Mouse (Mus musculus): ENCODE results near the gene Syn3.
A peak's percentile ranks its signal among the peaks of the same experiment; 100 is the strongest.

The Syn3 gene

GRCm38 (mm10) chr10:86273410-86274191 is 225.1 kb downstream of the Syn3 start:
- peak; percentile 79 for DNase-seq

GRCm38 (mm10) chr10:86272826-86273225 is 225.9 kb downstream of the Syn3 start:
- DNase-seq: no peak

GRCm38 (mm10) chr10:86270254-86270653 is 228.4 kb downstream of the Syn3 start:
- no peak for DNase-seq

- peak; percentile 32 for DNase-seq
These were observed 234.1 kb downstream of the Syn3 start for GRCm38 (mm10) chr10:86264618-86265017.

GRCm38 (mm10) chr10:86261725-86262124 is 237.0 kb downstream of the Syn3 start:
- no peak for DNase-seq

- peak; percentile 58 for DNase-seq
These were observed 239.7 kb downstream of the Syn3 start for GRCm38 (mm10) chr10:86258992-86259391.

GRCm38 (mm10) chr10:86258046-86258445 is 240.7 kb downstream of the Syn3 start:
- DNase-seq: no peak

GRCm38 (mm10) chr10:86257045-86257444 is 241.7 kb downstream of the Syn3 start:
- DNase-seq: no peak

GRCm38 (mm10) chr10:86256221-86256620 is 242.5 kb downstream of the Syn3 start:
- no peak for DNase-seq

GRCm38 (mm10) chr10:86250149-86250922 is 248.4 kb downstream of the Syn3 start:
- DNase-seq: peak; percentile 34

GRCm38 (mm10) chr10:86249283-86249682 is 249.4 kb downstream of the Syn3 start:
- no peak for DNase-seq

- no peak for DNase-seq
These were observed 249.9 kb downstream of the Syn3 start for GRCm38 (mm10) chr10:86248807-86249206.

- DNase-seq: no peak
These were observed 250.5 kb downstream of the Syn3 start for GRCm38 (mm10) chr10:86248131-86248740.

GRCm38 (mm10) chr10:86245396-86245795 is 253.3 kb downstream of the Syn3 start:
- no peak for DNase-seq

GRCm38 (mm10) chr10:86243525-86243924 is 255.2 kb downstream of the Syn3 start:
- no peak for DNase-seq

GRCm38 (mm10) chr10:86242721-86243120 is 256.0 kb downstream of the Syn3 start:
- no peak for DNase-seq

GRCm38 (mm10) chr10:86230006-86230405 is 268.7 kb downstream of the Syn3 start:
- peak; percentile 18 for DNase-seq

GRCm38 (mm10) chr10:86225480-86225879 is 273.2 kb downstream of the Syn3 start:
- no peak for DNase-seq

- no peak for DNase-seq
These were observed 279.7 kb downstream of the Syn3 start for GRCm38 (mm10) chr10:86218984-86219383.

- no peak for DNase-seq
These were observed 281.9 kb downstream of the Syn3 start for GRCm38 (mm10) chr10:86216836-86217235.

GRCm38 (mm10) chr10:86212062-86212461 is 286.6 kb downstream of the Syn3 start:
- peak; percentile 78 for DNase-seq

- DNase-seq: peak; percentile 60
These were observed 294.8 kb downstream of the Syn3 start for GRCm38 (mm10) chr10:86203915-86204314.

GRCm38 (mm10) chr10:86203175-86203574 is 295.5 kb downstream of the Syn3 start:
- DNase-seq: no peak

GRCm38 (mm10) chr10:86201826-86202225 is 296.9 kb downstream of the Syn3 start:
- no peak for DNase-seq

Measured in lung, postnatal 10 days (tissue).